Mouse (Mus musculus): ENCODE measurements at regions not wholly inside any gene's neighbourhood (a gene's known extent, or its start where the extent isn't known, plus 50 kb on each side); places are given as distances from the start of the nearest gene placed in this dataset.
A peak's percentile ranks its signal among the peaks of the same experiment; 100 is the strongest.

- Histone ChIP-seq H3K4me3 (no peak overlapping the region), H3K9me3 (no peaks in the 10 kb centered on the region), H3K36me3 (no peaks in the 10 kb centered on the region), H3K27me3 (ENCODE audit: insufficient read depth, poor library complexity, severe bottlenecking) (no peaks in the 10 kb centered on the region), H3K27ac (no peak overlapping the region), H3K4me1 (replicated peaks) (no peaks in the 10 kb centered on the region)
- WGBS = 81% methylated on average over 6 of the region's 6 CpGs
- DNase-seq (ENCODE audit: low spot score) = no peak
Observed at GRCm38 (mm10) chr15:52095629-52096190, 1789.0 kb upstream of the Gm7489 start.

DNA sequence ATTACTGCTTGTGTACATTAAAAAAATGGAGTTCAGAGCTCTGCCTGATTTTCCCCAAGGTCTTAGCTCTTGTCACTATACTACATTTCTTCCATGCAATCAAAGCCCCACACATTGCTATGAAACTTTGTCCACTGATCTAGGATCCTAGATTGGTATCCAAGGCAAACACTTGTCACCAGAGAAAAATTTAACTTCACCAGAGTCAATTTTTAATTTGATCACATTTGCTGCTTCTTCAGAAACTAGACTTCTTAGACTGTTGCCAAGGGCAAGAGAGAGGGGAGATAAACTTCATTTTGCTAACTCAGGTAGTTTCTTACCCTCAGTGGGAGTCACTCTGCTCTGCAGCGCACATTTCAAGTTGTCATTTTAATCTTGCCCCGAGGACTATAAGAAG, 1775.9 kb upstream of the Gm7489 start:
- 92% methylated on average over 2 of the region's 2 CpGs for WGBS
- no peak for DNase-seq (ENCODE audit: low spot score)
- no peak overlapping the region for H3K4me3 ChIP-seq
- no peaks in the 10 kb centered on the region for H3K36me3 ChIP-seq
- H3K4me1 ChIP-seq (replicated peaks) = no peaks in the 10 kb centered on the region
- no peaks in the 10 kb centered on the region for H3K9me3 ChIP-seq
- no peak overlapping the region for H3K27ac ChIP-seq
- H3K27me3 ChIP-seq (ENCODE audit: insufficient read depth, poor library complexity, severe bottlenecking) = no peaks in the 10 kb centered on the region

DNA sequence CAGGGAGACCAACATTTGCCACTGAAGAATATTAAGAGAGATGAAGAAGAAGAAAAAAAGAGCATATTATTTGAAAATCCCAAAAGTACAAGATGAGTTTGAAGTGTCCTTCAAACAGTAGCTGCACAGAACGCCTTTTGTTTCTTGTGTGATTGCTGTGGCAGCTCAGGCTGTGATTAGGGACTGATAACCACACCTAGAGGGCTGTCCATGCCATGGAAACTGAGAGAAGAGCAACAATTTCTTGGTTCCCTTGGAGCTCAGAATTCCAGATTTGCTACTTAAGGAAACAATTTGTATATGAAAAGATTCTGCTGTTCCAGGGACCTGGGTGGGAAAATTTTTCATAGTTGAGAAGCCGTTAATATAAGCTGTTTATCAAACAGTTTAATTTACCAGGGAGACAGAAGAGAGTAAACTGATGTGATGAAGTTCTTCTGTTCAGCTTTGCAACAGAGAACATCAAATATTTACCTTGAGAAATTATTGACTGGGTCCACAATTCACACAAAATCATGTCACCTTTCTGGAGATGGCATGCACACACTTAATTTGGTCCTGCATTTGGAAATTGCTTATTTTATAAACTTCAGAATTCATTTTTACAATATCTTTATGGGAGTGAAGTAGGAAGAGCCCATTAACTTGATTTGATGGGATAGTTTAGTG, 1770.2 kb upstream of the Gm7489 start:
- Histone ChIP-seq H3K9me3 (no peaks in the 10 kb centered on the region), H3K27ac (no peak overlapping the region), H3K4me1 (replicated peaks) (no peaks in the 10 kb centered on the region), H3K27me3 (ENCODE audit: insufficient read depth, poor library complexity, severe bottlenecking) (no peaks in the 10 kb centered on the region), H3K4me3 (no peak overlapping the region), H3K36me3 (no peaks in the 10 kb centered on the region)
- DNase-seq (ENCODE audit: low spot score) = no peak
- 87% methylated on average over 2 of the region's 2 CpGs for WGBS

DNA sequence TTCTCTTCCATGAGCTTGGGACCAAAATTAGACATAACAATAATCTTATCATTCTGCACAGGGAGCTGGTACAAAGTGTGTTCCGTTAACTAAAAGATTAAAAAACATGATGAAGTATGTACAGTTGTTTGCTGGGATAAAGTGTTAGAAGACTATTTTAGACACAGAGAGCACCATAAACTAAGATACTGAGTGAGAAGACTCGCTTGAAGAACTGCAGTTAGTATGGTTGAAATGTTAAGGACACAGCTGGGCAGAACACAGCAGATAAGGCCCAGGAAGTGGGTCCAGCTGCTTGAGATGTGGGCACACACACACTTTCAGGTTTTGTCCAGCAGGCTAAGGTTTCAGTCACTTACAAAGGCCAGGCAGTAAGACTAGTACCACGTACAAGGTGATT, 1748.0 kb upstream of the Gm7489 start:
- no peak overlapping the region for H3K4me3 ChIP-seq
- H3K36me3 ChIP-seq = no peaks in the 10 kb centered on the region
- H3K4me1 ChIP-seq (replicated peaks) = no peaks in the 10 kb centered on the region
- DNase-seq (ENCODE audit: low spot score) = no peak
- H3K27me3 ChIP-seq (ENCODE audit: insufficient read depth, poor library complexity, severe bottlenecking) = no peaks in the 10 kb centered on the region
- H3K27ac ChIP-seq = no peak overlapping the region
- 85% methylated on average over 3 of the region's 3 CpGs for WGBS
- no peaks in the 10 kb centered on the region for H3K9me3 ChIP-seq

DNA sequence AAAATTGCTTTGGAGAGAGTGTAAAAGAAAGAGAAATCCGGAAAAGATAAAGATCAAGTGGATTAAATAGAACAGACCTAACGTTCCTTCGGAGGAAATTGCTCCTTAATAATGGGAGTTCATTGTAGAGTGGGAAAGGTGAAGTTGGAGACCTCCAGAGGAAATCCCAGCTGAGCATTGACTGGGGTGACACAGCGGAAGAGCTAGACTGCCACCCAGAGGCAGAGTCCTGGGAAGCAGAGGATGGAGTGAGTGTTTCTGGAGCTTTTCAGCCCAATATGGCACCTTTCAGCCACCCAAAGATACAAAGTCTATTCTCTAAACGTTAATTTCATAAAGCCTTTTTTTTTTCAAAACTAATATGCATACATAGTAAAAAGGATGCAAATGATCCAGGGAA, 1731.3 kb upstream of the Gm7489 start:
- Histone ChIP-seq H3K27ac (no peak overlapping the region), H3K9me3 (no peaks in the 10 kb centered on the region), H3K4me1 (replicated peaks) (no peaks in the 10 kb centered on the region), H3K36me3 (no peaks in the 10 kb centered on the region), H3K4me3 (no peak overlapping the region), H3K27me3 (ENCODE audit: insufficient read depth, poor library complexity, severe bottlenecking) (no peaks in the 10 kb centered on the region)
- 36% methylated on average over 5 of the region's 5 CpGs for WGBS
- DNase-seq (ENCODE audit: low spot score) = peak; percentile 18

DNA sequence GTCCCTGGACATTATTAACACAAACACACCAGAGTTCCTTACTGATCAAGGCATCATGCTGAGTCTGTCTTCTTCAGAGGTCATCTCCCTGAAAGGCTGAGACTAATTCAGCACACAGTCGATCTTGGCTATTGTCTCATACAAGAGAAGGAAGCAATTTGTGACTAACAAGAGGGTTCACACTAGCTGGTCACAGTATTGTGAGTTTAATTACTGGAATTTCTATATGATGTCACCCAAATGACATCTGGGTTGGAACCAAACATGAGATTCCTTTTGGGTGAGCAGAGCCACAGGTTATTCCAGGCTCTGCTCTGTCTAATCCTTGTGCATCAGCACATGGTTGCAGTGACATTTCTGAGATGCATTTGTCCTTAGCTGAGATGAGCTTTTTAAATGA, 1728.9 kb upstream of the Gm7489 start:
- H3K36me3 ChIP-seq = no peaks in the 10 kb centered on the region
- 41% methylated on average over 1 of the region's 1 CpGs for WGBS
- no peak for DNase-seq (ENCODE audit: low spot score)
- H3K9me3 ChIP-seq = no peaks in the 10 kb centered on the region
- no peak overlapping the region for H3K4me3 ChIP-seq
- peaks cover 7% of the 10 kb centered on the region for H3K4me1 ChIP-seq (replicated peaks)
- no peaks in the 10 kb centered on the region for H3K27me3 ChIP-seq (ENCODE audit: insufficient read depth, poor library complexity, severe bottlenecking)
- no peak overlapping the region for H3K27ac ChIP-seq

DNA sequence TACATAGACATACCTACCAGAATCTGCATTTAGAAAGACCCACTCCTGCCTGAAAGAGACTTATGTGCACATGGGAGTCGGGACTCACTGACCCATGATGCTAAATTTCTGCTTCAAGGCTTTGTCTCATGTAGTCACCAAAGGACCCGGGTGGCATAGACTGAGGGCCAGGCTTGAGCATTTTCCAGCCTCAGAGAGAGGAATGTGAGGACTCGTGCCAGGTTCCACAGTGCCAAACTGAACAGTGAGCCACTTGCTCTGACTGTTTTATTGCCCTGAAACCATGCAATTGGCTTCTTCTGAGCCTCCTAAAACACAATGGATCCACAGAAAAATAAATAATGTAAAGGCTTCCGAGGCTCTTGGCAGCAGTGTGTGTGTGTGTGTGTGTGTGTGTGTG, 1727.9 kb upstream of the Gm7489 start:
- Histone ChIP-seq H3K4me3 (no peak overlapping the region), H3K4me1 (replicated peaks) (peaks cover 16% of the 10 kb centered on the region), H3K36me3 (no peaks in the 10 kb centered on the region), H3K27me3 (ENCODE audit: insufficient read depth, poor library complexity, severe bottlenecking) (no peaks in the 10 kb centered on the region), H3K9me3 (no peaks in the 10 kb centered on the region), H3K27ac (no peak overlapping the region)
- 79% methylated on average over 4 of the region's 4 CpGs for WGBS
- no peak for DNase-seq (ENCODE audit: low spot score)

- Histone ChIP-seq H3K4me1 (replicated peaks) (peaks cover 24% of the 10 kb centered on the region), H3K4me3 (peak overlapping the region; percentile 16; the same call in 1 of the 2 replicates), H3K27me3 (ENCODE audit: insufficient read depth, poor library complexity, severe bottlenecking) (no peaks in the 10 kb centered on the region), H3K36me3 (no peaks in the 10 kb centered on the region), H3K9me3 (no peaks in the 10 kb centered on the region), H3K27ac (peak overlapping the region; percentile 77)
- 20% methylated on average over 18 of the region's 18 CpGs for WGBS
- DNase-seq (ENCODE audit: low spot score) = peak; percentile 81
Observed at GRCm38 (mm10) chr15:52160181-52161088, 1724.3 kb upstream of the Gm7489 start.

- no peak overlapping the region for H3K4me3 ChIP-seq
- 12% methylated on average over 3 of the region's 3 CpGs for WGBS
- H3K27me3 ChIP-seq (ENCODE audit: insufficient read depth, poor library complexity, severe bottlenecking) = no peaks in the 10 kb centered on the region
- H3K36me3 ChIP-seq = no peaks in the 10 kb centered on the region
- peak overlapping the region; percentile 78; the same call in 1 of the 2 replicates for H3K27ac ChIP-seq
- no peaks in the 10 kb centered on the region for H3K9me3 ChIP-seq
- H3K4me1 ChIP-seq (replicated peaks) = peaks cover 24% of the 10 kb centered on the region
- no peak for DNase-seq (ENCODE audit: low spot score)
Observed at GRCm38 (mm10) chr15:52161089-52161442, 1723.6 kb upstream of the Gm7489 start.

- peak overlapping the region; percentile 20; the same call in 1 of the 2 replicates for H3K4me3 ChIP-seq
- H3K27ac ChIP-seq = peak overlapping the region; percentile 78
- no peaks in the 10 kb centered on the region for H3K9me3 ChIP-seq
- DNase-seq (ENCODE audit: low spot score) = peak; percentile 52
- H3K4me1 ChIP-seq (replicated peaks) = peaks cover 24% of the 10 kb centered on the region
- WGBS = 25% methylated on average over 19 of the region's 19 CpGs
- H3K27me3 ChIP-seq (ENCODE audit: insufficient read depth, poor library complexity, severe bottlenecking) = no peaks in the 10 kb centered on the region
- H3K36me3 ChIP-seq = no peaks in the 10 kb centered on the region
Observed at GRCm38 (mm10) chr15:52161568-52162316, 1723.0 kb upstream of the Gm7489 start.

- no peak overlapping the region for H3K27ac ChIP-seq
- DNase-seq (ENCODE audit: low spot score) = no peak
- H3K9me3 ChIP-seq = no peaks in the 10 kb centered on the region
- no peaks in the 10 kb centered on the region for H3K36me3 ChIP-seq
- H3K4me3 ChIP-seq = no peak overlapping the region
- no peaks in the 10 kb centered on the region for H3K27me3 ChIP-seq (ENCODE audit: insufficient read depth, poor library complexity, severe bottlenecking)
- 83% methylated on average over 4 of the region's 4 CpGs for WGBS
- H3K4me1 ChIP-seq (replicated peaks) = peaks cover 15% of the 10 kb centered on the region
Observed at GRCm38 (mm10) chr15:52166144-52166543, 1718.6 kb upstream of the Gm7489 start.

DNA sequence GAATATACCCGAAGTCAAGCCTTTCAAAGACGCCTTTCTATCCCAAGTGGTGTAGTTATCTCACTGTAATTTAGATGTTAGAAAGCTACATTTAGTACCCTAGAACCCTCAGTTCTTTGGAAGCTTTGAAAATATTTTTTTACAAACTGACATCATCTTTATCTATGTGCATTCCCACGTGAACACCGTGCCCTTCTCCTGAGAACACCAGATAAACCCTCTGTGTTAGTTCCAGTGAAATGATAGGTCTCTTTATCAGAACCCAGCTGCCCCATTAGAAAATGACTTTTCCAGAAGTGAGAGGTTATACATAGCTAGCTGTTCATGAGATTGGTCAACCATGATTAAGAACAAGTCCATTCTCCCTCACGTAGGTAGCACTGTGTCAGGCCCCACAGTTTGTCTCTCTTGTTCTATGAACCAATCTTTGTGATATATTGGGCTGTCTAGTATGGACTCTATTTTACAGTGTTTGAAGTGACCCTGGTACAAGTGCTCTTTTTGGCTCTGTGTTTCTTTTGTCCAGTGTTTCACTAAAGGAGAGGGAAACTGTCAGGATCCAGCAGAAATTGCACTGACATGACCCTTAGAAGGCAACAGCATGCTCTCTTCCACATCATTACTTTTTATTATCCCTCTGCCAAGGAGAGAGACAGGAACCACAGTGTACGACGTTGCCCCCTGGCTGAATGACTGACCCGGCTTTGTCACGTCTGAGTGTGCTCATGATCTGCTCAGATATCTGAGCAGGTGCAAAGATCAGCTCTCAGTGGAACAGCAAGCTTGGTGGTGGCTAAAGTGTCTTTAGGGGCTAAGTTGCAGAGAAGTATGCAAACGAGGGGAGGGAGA, 1717.9 kb upstream of the Gm7489 start:
- no peak for DNase-seq (ENCODE audit: low spot score)
- Histone ChIP-seq H3K9me3 (no peaks in the 10 kb centered on the region), H3K36me3 (no peaks in the 10 kb centered on the region), H3K4me1 (replicated peaks) (peaks cover 8% of the 10 kb centered on the region), H3K4me3 (no peak overlapping the region), H3K27me3 (ENCODE audit: insufficient read depth, poor library complexity, severe bottlenecking) (no peaks in the 10 kb centered on the region), H3K27ac (no peak overlapping the region)
- 79% methylated on average over 10 of the region's 10 CpGs for WGBS
